Mouse (Mus musculus) layer of hippocampus, postnatal 14 days (tissue): ENCODE measurements around the gene Zdhhc7. TPM values are rescaled to one million over a fixed set of nuclear protein-coding genes. Genes with fewer than 3 reads are reported as not detected.

ENCODE experiments used
- DNase-seq, 2 experiments: peaks; one replicate each; pipeline ENCODE4 v3.0.0; 2021 to 2022; ENCODE audit warnings: low spot score in 2 of 2, mixed read lengths in 1 of 2
- total RNA-seq, 2 experiments: library from RNA; stranded (reverse); gene quantifications; 2 replicates each; pipeline ENCODE4 v1.2.3; 2021

The Zdhhc7 gene
- total RNA-seq, 2 experiments from 2014 or later, result 39.1 to 42.1 TPM

DNA sequence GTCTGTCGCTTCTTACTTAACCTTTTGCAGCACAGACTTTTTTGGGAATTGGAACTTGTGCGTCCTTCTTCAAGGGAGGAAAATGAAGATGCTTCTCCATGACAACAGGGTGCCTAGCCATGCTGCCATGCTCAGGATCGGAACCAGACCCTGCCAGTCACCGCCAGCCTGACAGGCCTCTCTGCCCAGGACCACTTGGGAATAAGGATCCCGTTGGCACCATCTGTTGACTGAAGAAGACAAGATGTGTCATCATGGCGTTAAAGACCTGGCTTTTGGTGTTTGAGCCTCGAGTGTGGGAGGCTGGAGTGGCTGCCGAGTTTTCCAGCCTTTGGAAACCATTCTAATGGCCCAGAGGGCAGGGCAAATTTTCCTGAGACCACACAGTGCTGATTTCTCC is 63.7 kb downstream of the Zdhhc7 start:
- DNase-seq, result no peak

DNA sequence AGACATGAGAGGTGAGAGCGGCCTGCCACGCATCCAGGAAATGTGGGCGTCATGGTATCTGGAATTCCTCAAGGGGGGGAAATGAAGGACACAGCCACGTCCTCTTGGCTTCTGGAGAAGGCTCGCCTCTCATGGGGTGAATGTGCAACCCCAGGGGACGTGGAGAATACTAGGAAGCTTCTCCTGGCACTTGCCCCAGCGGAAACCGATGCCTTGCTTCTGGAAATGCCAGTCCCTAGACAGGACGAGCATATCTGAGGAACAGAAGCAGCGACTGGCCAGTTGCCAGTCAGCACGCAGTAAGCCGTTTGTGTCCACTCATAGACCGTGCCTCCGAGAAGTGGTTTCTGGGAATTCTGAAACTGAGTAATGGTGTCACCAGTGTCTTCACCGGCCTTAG is 64.1 kb downstream of the Zdhhc7 start:
- DNase-seq, result no peak

DNA sequence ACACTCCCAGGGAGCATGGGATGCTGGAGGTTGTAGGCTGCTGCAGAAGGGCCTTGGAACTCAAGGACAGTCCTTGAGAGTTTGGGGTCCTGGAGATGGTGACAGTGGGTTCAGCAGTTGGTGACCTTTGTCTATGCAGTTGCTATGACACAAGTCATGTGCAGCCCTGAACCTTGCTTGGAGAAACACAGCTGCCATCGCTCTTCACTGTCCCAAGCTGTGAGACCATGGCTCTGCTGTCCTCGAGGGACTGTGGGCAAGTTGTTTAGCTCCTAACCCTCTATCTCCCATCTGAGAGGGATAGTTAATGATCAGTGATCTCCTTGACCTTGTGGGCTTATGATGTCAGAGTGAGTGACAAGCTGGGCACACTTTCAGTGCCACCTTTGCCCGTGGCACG is 64.7 kb downstream of the Zdhhc7 start:
- DNase-seq, result no peak

DNA sequence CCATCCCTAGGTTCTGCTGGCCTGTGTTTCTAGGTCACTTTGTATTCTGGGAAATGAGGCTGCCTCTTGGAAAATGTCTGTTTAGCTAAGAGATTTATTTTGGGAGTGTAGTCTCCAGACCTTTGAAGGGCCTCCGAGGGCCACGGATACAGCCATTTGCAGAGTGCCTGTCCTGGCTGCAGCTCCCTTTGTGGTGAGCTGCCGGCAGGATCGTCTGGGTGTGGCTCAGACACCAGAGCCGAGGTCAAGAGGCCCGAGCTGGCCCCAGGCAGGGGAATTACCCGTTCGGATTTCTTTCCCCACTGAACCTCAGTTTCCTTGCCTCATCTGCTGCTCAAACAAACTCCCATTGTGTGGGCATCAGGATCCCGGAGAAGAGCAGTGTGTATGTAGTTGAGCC is 65.2 kb downstream of the Zdhhc7 start:
- no peak for DNase-seq

DNA sequence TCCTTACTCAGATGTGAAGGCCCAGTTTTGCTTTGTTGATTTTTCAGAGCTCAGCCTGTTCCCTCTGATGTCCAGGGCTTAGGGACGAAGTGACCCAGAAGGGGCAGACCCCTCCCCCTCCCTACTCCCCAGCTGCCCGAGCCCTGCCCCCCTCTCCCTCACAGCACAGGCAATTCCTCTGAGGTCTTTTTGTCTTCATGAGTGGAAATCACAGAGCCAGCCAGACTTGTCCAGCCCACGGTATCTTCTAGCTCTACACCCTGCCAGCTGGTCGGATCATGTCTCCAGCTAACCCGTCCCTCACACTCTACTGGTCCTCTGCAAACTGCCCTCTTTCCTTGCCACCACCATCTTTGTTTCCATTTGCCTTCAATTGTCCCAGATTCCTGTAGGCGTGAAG is 66.8 kb downstream of the Zdhhc7 start:
- no peak for DNase-seq

DNA sequence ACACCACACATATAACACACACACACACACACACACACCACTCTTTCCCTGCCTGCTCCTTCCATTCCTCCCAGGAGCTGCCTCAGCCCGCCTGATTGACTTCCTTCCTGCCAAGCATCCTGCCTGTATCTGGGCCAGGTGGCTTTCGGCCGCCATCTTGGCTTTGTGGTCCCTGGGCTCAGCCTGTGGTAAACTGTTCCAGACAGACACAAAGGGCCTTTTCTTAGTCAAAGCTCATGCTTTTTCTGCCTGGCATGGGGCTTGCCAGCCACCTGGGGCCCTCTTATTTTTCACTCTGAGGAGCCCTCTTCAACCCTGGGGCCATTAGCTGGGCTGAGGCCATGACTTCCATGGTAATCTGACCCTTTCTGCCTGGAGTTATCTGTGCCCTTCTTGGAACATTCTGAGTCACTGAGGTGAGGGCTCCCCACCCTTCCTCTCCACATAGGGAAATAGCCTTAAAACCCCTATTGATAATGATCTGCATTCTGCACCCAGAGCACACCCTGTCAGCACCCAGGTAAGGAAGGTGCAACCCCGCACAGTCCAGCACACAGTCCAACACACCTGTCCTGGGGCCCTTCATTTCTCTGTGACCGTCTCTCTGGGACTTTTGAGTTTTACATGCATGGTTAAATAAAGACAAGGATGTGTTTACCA is 68.6 kb downstream of the Zdhhc7 start:
- no peak for DNase-seq

Other genes with a start within 250 kb of the Zdhhc7 start
- 1 to 10 TPM; 8.2 to 8.4 TPM for gene Klhl36, start 239.2 kb downstream of the Zdhhc7 start, total RNA-seq
- 10 to 100 TPM; 86.7 to 93.0 TPM for gene Usp10, start 191.1 kb downstream of the Zdhhc7 start, total RNA-seq
- not detected for gene Gm20388, start 190.6 kb downstream of the Zdhhc7 start, total RNA-seq
- 1 to 10 TPM; 1.6 to 2.1 TPM for gene Crispld2, start 109.0 kb downstream of the Zdhhc7 start, total RNA-seq
- gene 6430548M08Rik, start 12.7 kb upstream of the Zdhhc7 start, total RNA-seq, result 100 to 1,000 TPM; 108 to 110 TPM
- under 1 TPM in 1 of 2 experiments, not detected in 1; 0.33 TPM for gene Fam92b, start 76.0 kb upstream of the Zdhhc7 start, total RNA-seq
- gene Gse1, start 127.0 kb upstream of the Zdhhc7 start, total RNA-seq, result 100 to 1,000 TPM in 1 of 2 experiments, 10 to 100 TPM in 1; 94.0 to 107 TPM